In genomic region chr6:3443905-3444304, GRCm38 (mm10) we compare ENCODE assay signal across 1 mouse cellular context.
TF ChIP-seq lines count a peak whose summit lies in the region.

No protein-coding gene starts in this region.

TF ChIP-seq in MEL, 35 proteins besides CTCF, POLR2A, EP300 and RAD21:
- TF ChIP-seq KAT2A (conservative IDR thresholded peaks at IDR 0.05; ENCODE audit: low read depth, low read length) (no peak), CHD1 (IDR thresholded peaks at IDR 0.05; ENCODE audit: low read depth, low read length) (no peak), NELFE (IDR thresholded peaks at IDR 0.05; ENCODE audit: low read depth, low read length) (no peak), ZKSCAN1 (IDR thresholded peaks at IDR 0.05; ENCODE audit: low read depth, low read length) (no peak), TBP (IDR thresholded peaks at IDR 0.05; ENCODE audit: low read depth, low read length) (no peak), RCOR1 (IDR thresholded peaks at IDR 0.05; ENCODE audit: low read depth, low read length) (no peak), MYC (IDR thresholded peaks at IDR 0.05; ENCODE audit: low read depth, low read length) (no peak), POLR2AphosphoS5 (IDR thresholded peaks at IDR 0.05; ENCODE audit: borderline replicate concordance, low read depth, low read length) (no peak), ETS1 (IDR thresholded peaks at IDR 0.05; ENCODE audit: low read depth, low read length) (no peak), NRF1 (IDR thresholded peaks at IDR 0.05; ENCODE audit: insufficient read depth, low read depth, low read length, poor library complexity, severe bottlenecking) (no peak), ZC3H11A (IDR thresholded peaks at IDR 0.05; ENCODE audit: low read depth, low read length) (no peak), MEF2A (IDR thresholded peaks at IDR 0.05; ENCODE audit: extremely low read depth, insufficient replicate concordance, low read depth, low read length, poor library complexity, severe bottlenecking) (no peak), MAZ (IDR thresholded peaks at IDR 0.05; ENCODE audit: low read depth, low read length) (no peak), HCFC1 (IDR thresholded peaks at IDR 0.05; ENCODE audit: low read depth, low read length) (no peak), GATA1 (IDR thresholded peaks at IDR 0.05; ENCODE audit: low read depth, low read length) (no peak)
